Mouse (Mus musculus) intestine, embryonic 16.5 days (tissue): ENCODE measurements around the gene Aqp8. TPM values are rescaled to one million over a fixed set of nuclear protein-coding genes. Genes with fewer than 3 reads are reported as not detected.

ENCODE experiments used
- ATAC-seq: fragments of 200-750 bp; cut with Nextera tagmentation; 2 replicates; pipeline ENCODE4 v1.8.0; 2017; ENCODE audit warnings: moderate TSS enrichment, moderate library complexity
- H3K27ac ChIP-seq: fragments of 300-500 bp; sonication (generic); 2 replicates; pipeline ENCODE4 v1.5.1; 2014; ENCODE audit warnings: mild to moderate bottlenecking, low read length
- H3K27me3 ChIP-seq: fragments of 300-500 bp; sonication (generic); replicated peaks from 2 replicates; pipeline ENCODE4 v1.6.1; 2014; ENCODE audit warnings: low read length, control low read depth, mixed read lengths; ENCODE audit not compliant: control insufficient read depth, insufficient read depth
- H3K36me3 ChIP-seq: fragments of 300-500 bp; sonication (generic); 2 replicates; pipeline ENCODE4 v1.6.1; 2014; ENCODE audit warnings: low read length, control low read depth; ENCODE audit not compliant: control insufficient read depth, insufficient read depth
- H3K4me1 ChIP-seq: fragments of 300-500 bp; sonication (generic); 2 replicates; pipeline ENCODE4 v1.6.1; 2014; ENCODE audit warnings: low read length, control low read depth, mixed read lengths; ENCODE audit not compliant: control insufficient read depth, insufficient read depth
- H3K4me2 ChIP-seq: fragments of 300-500 bp; sonication (generic); 2 replicates; pipeline ENCODE4 v1.6.1; 2014; ENCODE audit warnings: low read depth, low read length, control low read depth
- H3K4me3 ChIP-seq: fragments of 300-500 bp; sonication (generic); 2 replicates; pipeline ENCODE4 v1.5.1; 2014; ENCODE audit warnings: mild to moderate bottlenecking, low read length
- H3K9ac ChIP-seq: fragments of 300-500 bp; sonication (generic); 2 replicates; pipeline ENCODE4 v1.6.1; 2014; ENCODE audit warnings: low read depth, low read length
- H3K9me3 ChIP-seq: fragments of 300-500 bp; sonication (generic); 2 replicates; pipeline ENCODE4 v1.6.1; 2016; ENCODE audit warnings: low read length, control low read depth; ENCODE audit not compliant: control insufficient read depth
- WGBS: fragments of 180-500 bp; shearing (Covaris S2); extraction: QIAGEN DNeasy Blood & Tissue Kit; methylation state at CpG from one replicate; pipeline ENCODE4 v1.1.7; 2014; 5-methylcytosine and 5-hydroxymethylcytosine counted together
- polyA plus RNA-seq: library from polyadenylated mRNA; unstranded; fragments of >200 nt; fragmentation: Nextera tagmentation; extraction: Ambion mirVana; gene quantifications from 2 replicates; pipeline ENCODE4 v1.2.1, GENCODE M21; 2015

Gene Aqp8
- polyA plus RNA-seq = 33.2 and 42.2 TPM in 2 replicates

DNA sequence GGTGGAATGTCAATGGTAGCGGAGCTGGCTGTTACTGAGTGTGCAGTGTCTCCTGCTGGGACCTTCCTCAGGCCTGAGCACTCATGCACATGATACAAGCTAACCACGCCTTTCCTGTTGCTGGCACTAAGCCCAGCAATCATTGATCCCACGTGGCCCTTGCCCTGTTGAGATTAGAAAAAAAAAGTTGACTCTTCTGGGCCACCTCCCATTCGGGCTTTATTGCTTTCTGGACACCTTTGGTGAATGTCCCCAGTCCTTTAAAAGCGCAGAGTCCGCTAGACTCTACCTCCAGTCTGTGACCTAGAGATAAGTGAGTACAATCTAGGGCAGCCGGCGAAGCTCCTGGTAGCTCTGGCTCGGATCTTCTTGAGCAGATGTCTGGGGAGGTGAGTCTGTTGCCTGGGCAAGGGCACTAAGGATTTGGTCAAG is at the start of gene Aqp8:
Gene Aqp8 (plus strand): TSS at position 222 of the 432 bp plus-strand sequence.
- Histone ChIP-seq H3K9me3 (no peaks in the 10 kb centered on the region), H3K27ac (no peak within 1 kb of the TSS), H3K4me3 (peak within 1 kb of the TSS; percentile 19), H3K4me2 (no peak within 1 kb of the TSS), H3K36me3 (no peaks in the 10 kb centered on the region), H3K4me1 (peaks cover 7% of the 10 kb centered on the region), H3K27me3 (no peaks in the 10 kb centered on the region), H3K9ac (no peak within 1 kb of the TSS; the same call in 1 of the 2 replicates)
- WGBS = 38% methylated on average over 9 of the region's 9 CpGs
- peak; percentile 92 for ATAC-seq

DNA sequence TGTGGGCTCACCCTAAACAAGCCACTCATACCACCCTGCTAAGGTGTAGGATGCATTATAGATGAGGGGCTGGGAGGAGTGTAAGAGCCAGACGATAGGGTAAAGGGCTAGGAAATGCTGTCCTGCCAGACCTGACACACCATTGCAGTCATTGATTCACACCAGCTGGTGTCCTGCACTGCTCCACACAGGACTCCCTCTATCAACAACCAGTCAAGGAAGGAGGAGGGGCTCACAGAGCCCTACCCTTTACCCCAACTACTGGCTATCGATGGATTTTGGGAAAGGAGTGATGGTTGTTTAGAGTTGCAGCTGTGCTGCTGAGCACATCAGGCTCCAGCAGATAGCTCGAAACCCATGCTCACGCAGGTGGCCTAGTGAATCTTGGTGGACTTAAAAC is 45.3 kb upstream of the Aqp8 start:
- Histone ChIP-seq H3K36me3 (peaks cover 4% of the 10 kb centered on the region; the same call in 1 of the 2 replicates), H3K27ac (no peak overlapping the region), H3K4me3 (no peak overlapping the region), H3K27me3 (no peaks in the 10 kb centered on the region), H3K9ac (no peak overlapping the region), H3K4me1 (no peaks in the 10 kb centered on the region), H3K4me2 (no peak overlapping the region), H3K9me3 (no peaks in the 10 kb centered on the region)
- no peak for ATAC-seq
- 69% methylated on average over 4 of the region's 4 CpGs for WGBS

GRCm38 (mm10) chr7:123417661-123418060 is 44.4 kb upstream of the Aqp8 start:
- Histone ChIP-seq H3K9ac (no peak overlapping the region), H3K4me1 (no peaks in the 10 kb centered on the region), H3K36me3 (peaks cover 7% of the 10 kb centered on the region; the same call in 1 of the 2 replicates), H3K27me3 (no peaks in the 10 kb centered on the region), H3K27ac (no peak overlapping the region), H3K4me2 (no peak overlapping the region), H3K9me3 (no peaks in the 10 kb centered on the region), H3K4me3 (no peak overlapping the region)
- WGBS = 83% methylated on average over 3 of the region's 3 CpGs
- ATAC-seq = no peak

DNA sequence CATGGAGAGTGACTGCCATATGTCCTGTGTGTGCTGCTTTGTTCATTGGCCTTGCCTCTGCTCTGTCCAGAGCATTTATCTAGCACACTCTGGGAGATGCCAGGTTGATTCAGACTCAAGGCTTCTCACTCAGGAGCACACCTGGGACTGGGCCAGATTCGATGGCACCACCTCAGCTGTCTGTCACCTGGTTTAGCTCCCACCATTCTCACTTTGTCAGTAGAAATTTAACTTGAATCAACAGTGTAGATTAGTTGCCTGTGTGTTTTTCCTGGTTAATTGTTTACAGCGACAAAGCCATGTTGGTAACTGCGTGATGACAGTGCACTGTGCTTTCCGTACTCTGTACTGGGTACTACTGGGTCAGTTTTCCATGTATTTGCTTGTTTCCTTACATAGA is 42.1 kb upstream of the Aqp8 start:
- Histone ChIP-seq H3K9ac (no peak overlapping the region), H3K4me3 (no peak overlapping the region), H3K4me1 (no peaks in the 10 kb centered on the region), H3K36me3 (peaks cover 9% of the 10 kb centered on the region; the same call in 1 of the 2 replicates), H3K4me2 (no peak overlapping the region), H3K9me3 (no peaks in the 10 kb centered on the region), H3K27ac (no peak overlapping the region), H3K27me3 (no peaks in the 10 kb centered on the region)
- ATAC-seq = peak; percentile 75
- 82% methylated on average over 4 of the region's 4 CpGs for WGBS

- H3K4me2 ChIP-seq = no peak overlapping the region
- H3K9me3 ChIP-seq = no peaks in the 10 kb centered on the region
- H3K4me3 ChIP-seq = no peak overlapping the region
- no peak overlapping the region for H3K27ac ChIP-seq
- no peak overlapping the region for H3K9ac ChIP-seq
- peak; percentile 49; the same call in 1 of the 2 replicates for ATAC-seq
- no peaks in the 10 kb centered on the region for H3K27me3 ChIP-seq
- 60% methylated on average over 3 of the region's 3 CpGs for WGBS
- H3K4me1 ChIP-seq = no peaks in the 10 kb centered on the region
- H3K36me3 ChIP-seq = peaks cover 9% of the 10 kb centered on the region; the same call in 1 of the 2 replicates
Observed at GRCm38 (mm10) chr7:123421958-123422357, 40.1 kb upstream of the Aqp8 start.

GRCm38 (mm10) chr7:123424281-123424680 is 37.8 kb upstream of the Aqp8 start:
- Histone ChIP-seq H3K27ac (no peak overlapping the region), H3K9me3 (no peaks in the 10 kb centered on the region), H3K4me3 (no peak overlapping the region), H3K4me1 (peaks cover 3% of the 10 kb centered on the region; the same call in 1 of the 2 replicates), H3K4me2 (no peak overlapping the region), H3K36me3 (peaks cover 9% of the 10 kb centered on the region; the same call in 1 of the 2 replicates), H3K9ac (no peak overlapping the region), H3K27me3 (no peaks in the 10 kb centered on the region)
- 91% methylated on average over 6 of the region's 6 CpGs for WGBS
- ATAC-seq = no peak

DNA sequence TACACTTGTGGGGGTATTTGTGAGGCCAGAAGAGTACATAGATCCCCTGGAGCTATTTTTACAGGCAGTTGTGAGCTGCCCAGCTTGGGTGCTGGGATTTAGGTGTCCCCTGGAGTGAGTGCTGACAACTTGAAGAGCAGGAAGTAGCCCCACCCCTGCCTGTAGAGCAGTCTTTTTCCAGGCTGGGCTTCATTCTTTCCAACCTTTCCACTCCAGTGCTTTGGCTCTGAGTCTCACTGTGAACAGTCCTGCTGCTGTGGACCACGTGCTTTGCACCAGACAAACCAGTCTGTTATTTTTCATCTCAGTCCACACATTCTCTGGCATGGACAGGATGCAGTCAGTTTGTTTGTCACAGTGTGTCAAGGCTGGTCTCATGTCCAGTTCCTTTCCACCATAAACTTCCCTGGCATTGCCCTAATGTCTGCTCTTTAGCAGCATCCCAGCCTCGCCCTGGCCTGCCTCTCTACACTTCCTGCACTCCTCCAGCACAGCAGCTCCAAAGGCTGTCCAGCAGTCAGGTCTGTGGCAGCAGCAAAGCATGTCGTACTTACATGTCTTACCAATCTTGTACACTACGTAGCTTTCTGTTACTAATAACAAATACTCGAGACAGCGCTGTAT is 36.8 kb upstream of the Aqp8 start:
- Histone ChIP-seq H3K27me3 (no peaks in the 10 kb centered on the region), H3K4me1 (peaks cover 6% of the 10 kb centered on the region; the same call in 1 of the 2 replicates), H3K9me3 (no peaks in the 10 kb centered on the region), H3K4me2 (no peak overlapping the region), H3K9ac (no peak overlapping the region), H3K27ac (no peak overlapping the region), H3K4me3 (no peak overlapping the region), H3K36me3 (peaks cover 9% of the 10 kb centered on the region; the same call in 1 of the 2 replicates)
- 84% methylated on average over 6 of the region's 6 CpGs for WGBS
- ATAC-seq = no peak

DNA sequence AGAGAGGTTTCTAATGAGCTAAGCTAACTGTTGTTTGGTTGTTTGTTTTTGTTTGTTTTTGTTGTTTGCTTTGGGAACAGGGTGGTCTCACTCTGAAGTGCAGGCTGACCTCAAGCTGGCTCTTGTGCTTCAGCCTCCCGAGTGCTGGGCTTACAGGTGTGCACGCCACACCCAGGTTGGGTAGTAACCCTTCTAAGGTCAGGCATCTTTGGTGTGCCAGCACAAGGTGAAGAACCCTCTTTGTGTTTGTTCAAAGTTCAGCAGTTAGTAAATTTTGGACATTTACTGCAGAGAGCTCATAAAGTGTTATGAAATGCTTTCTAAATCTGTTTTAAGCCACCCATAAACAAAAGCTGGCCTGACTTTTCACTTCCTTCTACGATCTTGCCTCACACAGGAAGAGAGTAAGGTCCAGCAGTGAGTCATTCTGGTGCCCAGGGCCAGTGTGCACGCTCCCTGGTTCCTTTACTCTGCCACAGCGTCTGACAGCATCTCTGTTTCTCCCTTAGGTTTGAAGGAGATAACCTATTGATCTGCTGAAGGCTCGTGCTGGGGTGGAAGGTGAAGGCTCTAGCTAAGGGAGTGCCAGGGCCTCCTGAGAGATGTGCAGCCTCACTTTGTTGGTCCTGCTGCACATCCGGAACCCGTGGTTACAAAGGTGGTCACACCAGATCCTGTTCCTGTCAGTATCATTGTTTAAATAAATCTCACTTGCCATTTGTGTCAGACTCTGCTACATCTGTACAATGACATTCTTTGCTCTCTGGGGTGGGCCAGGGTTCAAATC is 32.3 kb upstream of the Aqp8 start:
- H3K9ac ChIP-seq = no peak overlapping the region
- peak; percentile 95 for ATAC-seq
- no peaks in the 10 kb centered on the region for H3K27me3 ChIP-seq
- H3K36me3 ChIP-seq = no peaks in the 10 kb centered on the region
- peak overlapping the region; percentile 72 for H3K27ac ChIP-seq
- H3K9me3 ChIP-seq = no peaks in the 10 kb centered on the region
- peaks cover 10% of the 10 kb centered on the region for H3K4me1 ChIP-seq
- 53% methylated on average over 8 of the region's 8 CpGs for WGBS
- H3K4me3 ChIP-seq = no peak overlapping the region
- H3K4me2 ChIP-seq = no peak overlapping the region

- Histone ChIP-seq H3K9me3 (no peaks in the 10 kb centered on the region), H3K4me2 (no peak overlapping the region), H3K9ac (no peak overlapping the region), H3K4me3 (no peak overlapping the region), H3K4me1 (peaks cover 10% of the 10 kb centered on the region), H3K36me3 (no peaks in the 10 kb centered on the region), H3K27ac (peak overlapping the region; percentile 46; the same call in 1 of the 2 replicates), H3K27me3 (no peaks in the 10 kb centered on the region)
- whole genome bisulfite sequencing = 74% methylated on average over 4 of the region's 4 CpGs
- peak; percentile 51 for ATAC-seq
Observed at GRCm38 (mm10) chr7:123430411-123430705, 31.7 kb upstream of the Aqp8 start.
